Mouse (Mus musculus): ENCODE data around the gene Tars2. TPM values are rescaled to one million over a fixed set of nuclear protein-coding genes. Genes with fewer than 3 reads are reported as not detected.

Gene Tars2
- polyA plus RNA-seq, 1 experiment from 2014 or later, result 49.2 TPM

DNA sequence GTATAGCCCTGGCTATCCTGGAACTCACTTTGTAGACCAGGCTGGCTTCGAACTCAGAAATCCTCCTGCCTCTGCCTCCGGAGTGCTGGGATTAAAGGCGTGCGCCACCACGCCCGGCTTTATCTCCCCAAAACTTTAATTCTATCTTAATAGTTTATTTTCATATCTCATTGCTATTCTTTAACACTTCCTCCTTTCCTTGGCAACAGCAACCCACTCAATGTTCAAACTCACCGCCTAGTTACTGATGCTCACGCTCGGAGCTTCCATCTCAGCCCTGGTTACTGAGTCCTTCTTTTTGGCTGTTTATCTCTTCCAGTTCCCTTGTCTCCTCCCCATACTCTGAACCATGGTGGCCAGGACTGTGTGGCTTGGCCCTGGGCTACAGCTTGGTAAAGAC lies 27.7 kb downstream of the Tars2 start:
- no peak overlapping the region for H3K9ac ChIP-seq
- no peak for ATAC-seq (replicated peaks)
- no peaks in the 10 kb centered on the region for H3K27me3 ChIP-seq (replicated peaks)
- no peak overlapping the region for H3K4me3 ChIP-seq
- H3K9me3 ChIP-seq, result no peaks in the 10 kb centered on the region
- H3K4me2 ChIP-seq, result no peak overlapping the region
- H3K36me3 ChIP-seq (replicated peaks), result peaks cover 3% of the 10 kb centered on the region; the same call in 1 of the 2 replicates
- WGBS, result 95% methylated on average over 9 of the region's 9 CpGs
- no peaks in the 10 kb centered on the region for H3K4me1 ChIP-seq
- no peak overlapping the region for H3K27ac ChIP-seq

DNA sequence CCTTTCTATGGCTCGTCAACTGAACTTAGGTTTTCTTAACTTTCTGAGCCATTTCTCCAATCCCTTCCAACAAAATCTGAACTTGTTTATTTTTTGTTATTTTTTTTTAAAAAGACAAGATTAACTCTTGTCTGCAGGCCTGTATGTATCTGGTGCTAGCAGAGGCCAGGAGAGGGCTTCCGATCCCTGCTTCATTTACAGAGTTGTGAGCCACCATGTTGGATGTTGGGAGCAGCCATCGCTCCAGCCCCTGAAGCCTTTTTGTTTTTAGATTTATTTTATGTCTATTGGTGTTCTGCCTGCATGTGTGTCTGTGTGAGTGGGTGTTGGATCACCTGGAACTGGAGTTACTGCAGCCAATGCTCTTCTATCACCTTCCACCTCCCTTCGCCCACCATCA lies 28.2 kb downstream of the Tars2 start:
- Histone ChIP-seq H3K4me2 (no peak overlapping the region), H3K27ac (no peak overlapping the region), H3K9ac (no peak overlapping the region), H3K4me3 (no peak overlapping the region), H3K27me3 (replicated peaks) (no peaks in the 10 kb centered on the region), H3K9me3 (no peaks in the 10 kb centered on the region), H3K36me3 (replicated peaks) (peaks cover 3% of the 10 kb centered on the region; the same call in 1 of the 2 replicates), H3K4me1 (no peaks in the 10 kb centered on the region)
- 93% methylated on average over 4 of the region's 4 CpGs for WGBS
- ATAC-seq (replicated peaks), result no peak

DNA sequence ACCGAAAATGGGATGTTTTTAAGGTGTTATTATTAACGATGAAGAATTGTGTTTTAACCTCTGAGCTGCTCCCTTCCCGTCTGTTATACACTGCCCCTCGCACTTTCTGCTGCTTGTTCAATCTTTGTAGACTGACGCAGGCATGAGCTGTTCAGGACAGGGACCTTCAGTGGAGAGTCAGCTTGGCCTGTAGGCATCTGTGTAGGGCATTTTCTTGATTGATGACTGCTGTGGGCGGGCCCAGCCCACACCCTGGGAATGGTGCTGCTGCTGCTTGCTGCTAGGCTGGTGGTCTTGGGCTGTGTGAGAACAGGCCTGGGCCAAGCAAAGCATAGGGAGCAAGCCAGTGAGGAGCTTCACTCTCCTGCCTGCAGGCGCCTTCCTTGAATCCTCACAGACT lies 29.6 kb downstream of the Tars2 start:
- Histone ChIP-seq H3K4me1 (no peaks in the 10 kb centered on the region), H3K27me3 (replicated peaks) (no peaks in the 10 kb centered on the region), H3K4me2 (no peak overlapping the region), H3K36me3 (replicated peaks) (no peaks in the 10 kb centered on the region), H3K27ac (no peak overlapping the region), H3K9ac (no peak overlapping the region), H3K9me3 (no peaks in the 10 kb centered on the region), H3K4me3 (no peak overlapping the region)
- WGBS, result 88% methylated on average over 7 of the region's 7 CpGs
- ATAC-seq (replicated peaks), result no peak

DNA sequence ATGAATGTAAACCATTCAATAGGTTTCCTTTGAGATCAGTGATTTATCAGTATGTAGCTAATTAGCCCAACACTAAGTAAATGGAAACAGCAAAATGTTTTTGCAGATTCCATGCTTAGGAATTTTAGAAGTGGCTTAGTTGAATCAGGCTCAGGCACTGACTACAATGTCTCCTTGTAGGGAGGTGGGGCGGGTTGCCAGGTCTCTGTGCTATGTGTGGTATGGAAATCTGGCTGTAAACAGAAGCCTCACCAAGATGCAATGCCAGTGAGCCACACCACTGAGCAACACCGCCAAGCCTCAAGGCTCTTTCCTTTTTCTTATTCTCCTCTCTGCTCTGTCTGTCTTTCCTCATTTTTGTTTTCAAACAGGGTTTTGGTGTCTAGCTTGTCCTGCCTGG lies 31.1 kb downstream of the Tars2 start:
- WGBS, result 82% methylated on average over 2 of the region's 2 CpGs
- no peaks in the 10 kb centered on the region for H3K4me1 ChIP-seq

DNA sequence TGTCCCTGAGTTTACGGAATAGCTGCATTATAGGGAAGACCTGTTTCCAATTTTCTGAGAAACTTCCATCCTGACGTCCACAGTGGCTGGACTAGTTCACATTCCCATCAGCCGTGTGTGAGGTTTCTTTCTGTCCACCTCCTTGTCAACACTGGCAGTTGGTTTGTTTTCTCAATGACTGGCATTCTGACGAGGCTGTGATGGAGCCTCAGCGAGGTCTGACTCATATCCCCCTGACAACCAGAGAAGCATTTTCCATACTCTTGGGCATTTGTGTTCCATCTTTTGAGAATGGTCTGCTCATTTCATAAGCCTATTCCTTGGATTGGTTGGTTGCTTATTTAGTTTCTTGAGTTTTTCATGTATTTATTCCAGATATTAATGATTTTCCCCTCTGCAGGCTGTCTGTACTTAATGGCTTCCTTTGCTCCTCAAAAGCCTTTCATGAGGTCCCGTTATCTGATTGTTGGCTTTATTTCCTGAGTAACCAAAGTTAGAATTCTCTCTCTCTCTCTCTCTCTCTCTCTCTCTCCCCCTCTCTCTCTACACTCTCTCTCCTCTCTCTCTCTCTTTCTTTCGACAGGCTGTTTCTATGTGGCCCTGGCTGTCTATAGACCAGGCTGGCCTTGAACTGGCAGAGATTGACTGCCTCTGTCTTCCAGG lies 33.2 kb downstream of the Tars2 start:
- Histone ChIP-seq H3K4me2 (no peak overlapping the region), H3K4me1 (no peaks in the 10 kb centered on the region), H3K9me3 (no peaks in the 10 kb centered on the region), H3K4me3 (no peak overlapping the region), H3K27me3 (replicated peaks) (no peaks in the 10 kb centered on the region), H3K36me3 (replicated peaks) (no peaks in the 10 kb centered on the region), H3K9ac (no peak overlapping the region), H3K27ac (no peak overlapping the region)
- ATAC-seq (replicated peaks), result no peak
- WGBS, result 74% methylated on average over 7 of the region's 7 CpGs

More for the DNA sequence above, 31.1 kb downstream of the Tars2 start:
- Histone ChIP-seq H3K36me3 (replicated peaks) (no peaks in the 10 kb centered on the region), H3K27ac (no peak overlapping the region), H3K9me3 (no peaks in the 10 kb centered on the region), H3K4me2 (no peak overlapping the region), H3K27me3 (replicated peaks) (no peaks in the 10 kb centered on the region), H3K4me3 (no peak overlapping the region), H3K9ac (no peak overlapping the region)
- no peak for ATAC-seq (replicated peaks)

DNA sequence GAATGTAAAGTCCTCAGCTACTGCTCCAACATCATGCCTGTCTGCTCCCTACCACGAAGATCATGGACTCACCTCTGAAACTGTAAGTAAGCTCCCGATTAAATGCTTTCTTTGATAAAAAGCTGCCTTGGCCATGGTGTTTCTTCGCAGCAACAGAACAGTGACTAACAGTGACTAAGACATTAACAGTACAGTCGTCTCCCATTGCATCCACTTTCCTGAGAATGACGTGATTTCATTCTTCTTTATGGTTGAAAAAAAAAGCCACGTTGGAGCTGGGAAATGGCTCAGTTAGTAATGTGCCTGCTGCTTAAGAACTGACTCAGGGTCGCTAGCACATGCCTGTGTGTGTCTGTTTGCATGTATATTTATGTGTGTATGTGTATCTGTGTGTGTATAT lies 34.1 kb downstream of the Tars2 start:
- Histone ChIP-seq H3K4me3 (no peak overlapping the region), H3K36me3 (replicated peaks) (no peaks in the 10 kb centered on the region), H3K27ac (no peak overlapping the region), H3K4me1 (no peaks in the 10 kb centered on the region), H3K9me3 (no peaks in the 10 kb centered on the region), H3K27me3 (replicated peaks) (no peaks in the 10 kb centered on the region), H3K4me2 (no peak overlapping the region), H3K9ac (no peak overlapping the region)
- ATAC-seq (replicated peaks), result no peak
- 85% methylated on average over 7 of the region's 7 CpGs for WGBS

DNA sequence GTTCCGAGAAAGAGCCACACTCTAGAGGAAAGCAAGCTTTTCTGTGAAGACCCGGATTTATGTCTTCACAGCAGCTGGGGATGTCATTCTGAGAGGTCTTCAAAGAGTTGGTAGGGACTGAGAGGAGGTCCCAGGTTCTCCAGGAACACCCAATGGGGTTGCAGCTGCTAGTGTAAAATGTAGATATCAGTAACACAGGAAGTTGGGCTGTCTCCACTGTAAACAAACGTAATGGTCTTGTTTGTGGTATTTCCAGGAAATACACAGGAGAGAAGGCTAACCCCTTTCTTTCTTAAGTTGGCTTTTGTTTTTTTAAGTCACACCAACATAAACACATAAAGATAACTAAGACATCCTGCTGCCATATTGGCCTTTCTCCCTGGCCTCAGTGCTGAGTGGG lies 37.6 kb downstream of the Tars2 start:
- H3K27me3 ChIP-seq (replicated peaks), result no peaks in the 10 kb centered on the region
- H3K9ac ChIP-seq, result no peak overlapping the region
- no peaks in the 10 kb centered on the region for H3K36me3 ChIP-seq (replicated peaks)
- H3K9me3 ChIP-seq, result no peaks in the 10 kb centered on the region
- WGBS, result 76% methylated on average over 3 of the region's 3 CpGs
- ATAC-seq (replicated peaks), result no peak
- H3K4me2 ChIP-seq, result no peak overlapping the region
- H3K27ac ChIP-seq, result no peak overlapping the region
- H3K4me3 ChIP-seq, result no peak overlapping the region
- no peaks in the 10 kb centered on the region for H3K4me1 ChIP-seq

DNA sequence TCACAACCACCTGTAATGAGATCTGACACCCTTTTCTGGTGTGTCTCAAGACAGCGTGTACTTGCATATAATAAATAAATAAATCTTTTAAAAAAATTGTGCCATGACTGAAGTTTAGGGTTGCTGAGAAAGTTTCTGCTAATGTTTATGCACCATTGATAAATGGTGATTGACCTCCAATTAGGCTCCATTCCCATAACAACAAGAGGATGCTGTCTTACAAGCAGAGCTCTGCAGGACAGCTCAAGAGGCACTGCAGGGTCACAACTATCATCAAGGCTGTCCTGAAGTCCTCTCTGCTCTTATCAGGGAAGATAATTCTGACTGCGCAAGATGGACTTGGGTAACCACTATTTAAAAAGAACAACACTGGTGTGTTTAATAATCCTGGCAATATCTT lies 41.9 kb downstream of the Tars2 start:
- Histone ChIP-seq H3K4me2 (no peak overlapping the region), H3K27me3 (replicated peaks) (no peaks in the 10 kb centered on the region), H3K27ac (no peak overlapping the region), H3K36me3 (replicated peaks) (no peaks in the 10 kb centered on the region), H3K4me1 (no peaks in the 10 kb centered on the region), H3K4me3 (no peak overlapping the region), H3K9ac (no peak overlapping the region), H3K9me3 (no peaks in the 10 kb centered on the region)
- no peak for ATAC-seq (replicated peaks)
- 94% methylated on average over 2 of the region's 2 CpGs for WGBS

DNA sequence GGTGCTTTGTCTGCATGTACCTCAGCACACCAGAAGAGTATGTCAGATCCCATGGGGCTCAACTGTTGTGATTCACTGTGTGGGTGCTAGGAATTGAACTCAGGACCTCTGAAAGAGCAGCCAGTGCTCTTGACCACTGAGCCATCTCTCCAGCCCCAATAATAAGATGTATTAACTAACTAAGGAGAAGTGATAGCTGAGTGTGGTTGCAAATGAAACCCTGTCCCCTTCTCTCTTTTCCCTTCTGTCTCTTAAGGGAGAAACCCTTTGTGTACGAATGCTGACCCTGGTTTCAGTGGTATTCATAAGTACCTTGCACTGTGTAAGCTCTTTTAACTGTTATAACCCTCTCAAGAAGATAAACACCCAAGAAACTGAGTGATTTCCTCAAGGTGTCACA lies 43.9 kb downstream of the Tars2 start:
- Histone ChIP-seq H3K4me3 (no peak overlapping the region), H3K27me3 (replicated peaks) (no peaks in the 10 kb centered on the region), H3K4me2 (no peak overlapping the region), H3K9ac (no peak overlapping the region), H3K4me1 (no peaks in the 10 kb centered on the region), H3K36me3 (replicated peaks) (no peaks in the 10 kb centered on the region), H3K27ac (no peak overlapping the region), H3K9me3 (no peaks in the 10 kb centered on the region)
- no peak for ATAC-seq (replicated peaks)
- 71% methylated on average over 1 of the region's 1 CpGs for WGBS

DNA sequence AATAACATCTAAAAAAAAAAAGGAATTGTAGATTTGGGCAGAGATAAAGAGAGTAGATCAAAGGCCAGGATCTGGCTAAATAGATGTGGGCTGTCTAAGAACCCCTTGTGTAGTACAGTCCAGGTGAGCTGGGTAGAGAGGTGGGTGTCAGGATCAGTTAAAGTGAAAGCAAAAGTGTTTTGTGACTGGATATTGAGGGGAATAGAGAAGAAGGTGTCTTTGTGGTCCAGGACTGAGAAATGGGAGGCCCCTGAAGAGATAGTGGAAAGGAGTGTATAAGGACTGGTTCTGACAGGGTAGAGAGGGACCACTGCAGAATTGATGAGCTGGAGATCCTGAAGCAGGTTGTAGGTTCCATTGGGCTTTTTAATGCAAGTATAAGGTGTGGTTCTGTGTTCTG lies 50.0 kb downstream of the Tars2 start:
- H3K9me3 ChIP-seq, result no peaks in the 10 kb centered on the region
- no peak for ATAC-seq (replicated peaks)
- no peak overlapping the region for H3K4me3 ChIP-seq
- no peak overlapping the region for H3K9ac ChIP-seq
- no peaks in the 10 kb centered on the region for H3K4me1 ChIP-seq
- no peak overlapping the region for H3K4me2 ChIP-seq
- no peaks in the 10 kb centered on the region for H3K27me3 ChIP-seq (replicated peaks)
- H3K36me3 ChIP-seq (replicated peaks), result no peaks in the 10 kb centered on the region
- H3K27ac ChIP-seq, result no peak overlapping the region

DNA sequence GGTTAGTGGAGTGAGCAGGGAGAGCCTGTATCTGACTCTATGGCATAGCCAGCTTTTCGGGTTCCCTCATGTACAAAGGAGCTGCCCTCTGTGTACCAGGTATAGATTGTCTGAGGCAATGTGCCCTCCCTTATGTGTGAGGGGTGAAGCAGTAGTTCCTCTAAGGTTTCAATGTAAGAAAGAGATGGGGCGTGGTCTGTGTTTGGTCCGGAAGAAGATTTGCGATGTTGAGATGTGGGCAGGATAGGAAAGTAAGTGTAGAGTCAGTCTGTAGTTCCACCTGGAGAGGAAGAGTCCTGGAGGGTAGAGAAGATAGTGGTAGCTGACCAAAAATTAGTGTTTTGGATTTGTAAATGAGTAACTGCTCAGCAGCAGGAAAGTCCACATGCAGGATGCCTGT lies 51.0 kb downstream of the Tars2 start:
- Histone ChIP-seq H3K4me2 (no peak overlapping the region), H3K4me1 (no peaks in the 10 kb centered on the region), H3K9me3 (no peaks in the 10 kb centered on the region), H3K4me3 (no peak overlapping the region), H3K9ac (no peak overlapping the region), H3K27ac (no peak overlapping the region), H3K36me3 (replicated peaks) (no peaks in the 10 kb centered on the region), H3K27me3 (replicated peaks) (no peaks in the 10 kb centered on the region)
- ATAC-seq (replicated peaks), result no peak
- WGBS, result 96% methylated on average over 4 of the region's 4 CpGs

DNA sequence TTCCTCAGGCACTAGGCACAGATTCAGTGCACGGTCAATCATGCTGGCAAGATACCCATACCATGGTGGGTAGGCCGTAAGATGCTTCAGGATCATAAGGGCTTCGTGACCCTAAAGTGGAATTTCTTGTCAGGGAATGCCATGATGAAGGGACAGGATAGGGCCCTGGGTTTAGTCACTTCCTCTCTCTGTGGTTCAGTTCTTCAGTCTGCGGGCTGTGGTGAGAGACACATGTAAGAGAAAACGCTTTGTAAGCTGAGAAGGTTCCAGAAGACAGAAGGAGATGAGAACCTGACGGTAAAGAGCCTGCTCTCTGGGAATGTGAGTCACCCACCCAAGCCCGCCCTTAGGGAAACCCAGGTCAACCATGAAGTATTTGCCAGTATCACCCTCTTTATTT lies 52.5 kb downstream of the Tars2 start:
- 94% methylated on average over 7 of the region's 7 CpGs for WGBS
- Histone ChIP-seq H3K4me2 (no peak overlapping the region), H3K27ac (no peak overlapping the region), H3K4me1 (no peaks in the 10 kb centered on the region), H3K27me3 (replicated peaks) (no peaks in the 10 kb centered on the region), H3K9ac (no peak overlapping the region), H3K4me3 (no peak overlapping the region), H3K36me3 (replicated peaks) (no peaks in the 10 kb centered on the region), H3K9me3 (no peaks in the 10 kb centered on the region)
- ATAC-seq (replicated peaks), result no peak

DNA sequence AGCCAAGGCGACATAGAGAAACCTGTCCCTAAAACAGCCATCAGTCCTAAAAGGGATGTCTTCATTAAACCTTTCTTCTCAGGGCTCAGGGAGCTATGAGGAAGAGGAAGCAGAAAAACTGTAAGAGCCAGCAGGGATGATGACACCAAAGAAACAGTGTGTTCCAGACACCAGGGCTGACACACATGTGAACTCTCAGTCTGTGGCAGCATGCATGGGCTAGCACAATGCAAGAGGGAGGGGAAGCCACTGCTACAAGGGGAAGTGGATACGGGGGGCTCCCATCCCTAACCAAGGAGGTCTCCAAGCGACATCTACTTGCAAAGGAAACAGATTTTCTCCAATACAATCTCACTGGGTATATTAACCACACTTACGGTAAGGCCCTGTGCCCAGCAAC lies 53.7 kb downstream of the Tars2 start:
- Histone ChIP-seq H3K9ac (no peak overlapping the region), H3K27me3 (replicated peaks) (no peaks in the 10 kb centered on the region), H3K4me2 (no peak overlapping the region), H3K27ac (no peak overlapping the region), H3K4me3 (no peak overlapping the region), H3K9me3 (no peaks in the 10 kb centered on the region), H3K36me3 (replicated peaks) (no peaks in the 10 kb centered on the region), H3K4me1 (peaks cover 6% of the 10 kb centered on the region; the same call in 1 of the 2 replicates)
- WGBS, result 91% methylated on average over 4 of the region's 4 CpGs
- ATAC-seq (replicated peaks), result no peak

Measured in midbrain, embryonic 15.5 days (tissue).